Mouse (Mus musculus) liver, postnatal 0 days (tissue): ENCODE results near the gene Megf6.

ENCODE experiments used
- CTCF ChIP-seq: sonication (generic); IDR thresholded peaks from 2 replicates; pipeline ENCODE4 v1.5.1; 2016; ENCODE audit warnings: antibody characterized with exemption, low read depth
- EP300 ChIP-seq: IDR thresholded peaks from 2 replicates; pipeline ENCODE4 v1.6.1; 2016; ENCODE audit warnings: antibody characterized with exemption, low read depth, mild to moderate bottlenecking

DNA sequence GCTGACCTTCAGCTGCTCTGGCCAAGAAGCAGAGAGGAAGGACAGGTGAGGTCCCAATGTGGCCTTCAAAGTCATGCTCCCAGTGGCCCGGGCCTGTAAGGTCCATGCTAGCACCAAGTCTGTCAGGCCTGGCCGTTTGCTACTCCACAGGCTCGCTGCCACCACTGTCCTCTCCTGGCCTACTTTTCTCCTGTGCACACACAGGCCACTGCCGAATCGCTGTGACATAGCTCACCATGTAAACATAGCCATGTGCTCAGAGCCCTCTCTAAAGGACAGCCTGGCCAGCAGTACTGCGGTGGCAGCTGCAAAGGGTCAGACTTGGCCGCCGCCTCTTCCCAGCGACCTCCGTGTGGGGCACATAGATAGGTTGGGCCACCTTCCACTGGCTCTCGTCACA, 16.4 kb upstream of the Megf6 start:
- no peak for TF ChIP-seq CTCF
- TF ChIP-seq EP300, result no peak
